Mouse (Mus musculus) forebrain, embryonic 14.5 days (tissue): ENCODE results near the gene Gnb1l. TPM values are rescaled to one million over a fixed set of nuclear protein-coding genes. Genes with fewer than 3 reads are reported as not detected.
"Not testable (repeated sequence)": the region's sequence is repeated elsewhere in the genome, so short reads cannot be mapped to it uniquely, and the experiment has no call there.

Experiments used
- ATAC-seq: fragments of 200-750 bp; cut with Nextera tagmentation; 2 replicates; pipeline ENCODE4 v1.8.0; 2017; ENCODE audit warnings: mild to moderate bottlenecking, moderate library complexity
- DNase-seq: peaks from one replicate; pipeline ENCODE4 v3.0.0-alpha.2; 2015; ENCODE audit warnings: low spot score
- H3K27ac ChIP-seq: fragments of 300-500 bp; sonication (generic); 2 replicates; pipeline ENCODE4 v1.5.1; 2014; ENCODE audit warnings: low read depth, mild to moderate bottlenecking, control low read depth, low read length, moderate library complexity
- H3K27me3 ChIP-seq: fragments of 300-500 bp; sonication (generic); replicated peaks from 2 replicates; pipeline ENCODE4 v1.6.1; 2014; ENCODE audit warnings: low read length, control low read depth, mixed read lengths; ENCODE audit not compliant: control insufficient read depth, insufficient read depth
- H3K36me3 ChIP-seq: fragments of 300-500 bp; sonication (generic); 2 replicates; pipeline ENCODE4 v1.6.1; 2014; ENCODE audit warnings: low read length, control low read depth; ENCODE audit not compliant: control insufficient read depth, insufficient read depth
- H3K4me1 ChIP-seq: fragments of 300-500 bp; sonication (generic); 2 replicates; pipeline ENCODE4 v1.6.1; 2014; ENCODE audit warnings: antibody characterized with exemption, low read length, control low read depth; ENCODE audit not compliant: control insufficient read depth, insufficient read depth
- H3K4me2 ChIP-seq: fragments of 300-500 bp; sonication (generic); 2 replicates; pipeline ENCODE4 v1.6.1; 2014; ENCODE audit warnings: mild to moderate bottlenecking, control low read depth, low read length
- H3K4me3 ChIP-seq: fragments of 300-500 bp; sonication (generic); 2 replicates; pipeline ENCODE4 v1.5.1; 2014; ENCODE audit warnings: low read depth, low read length, control low read depth
- H3K9ac ChIP-seq: fragments of 300-500 bp; sonication (generic); 2 replicates; pipeline ENCODE4 v1.6.1; 2014; ENCODE audit warnings: mild to moderate bottlenecking, low read length, control low read depth, moderate library complexity
- H3K9me3 ChIP-seq: fragments of 300-500 bp; sonication (generic); replicated peaks from 2 replicates; pipeline ENCODE4 v1.6.1; 2016; ENCODE audit warnings: low read length, control low read depth, mixed read lengths; ENCODE audit not compliant: control insufficient read depth
- WGBS: fragments of 180-500 bp; shearing (Covaris S2); extraction: QIAGEN DNeasy Blood & Tissue Kit; methylation state at CpG from one replicate; pipeline ENCODE4 v1.1.7; 2014; 5-methylcytosine and 5-hydroxymethylcytosine counted together
- polyA plus RNA-seq: library from polyadenylated mRNA; unstranded; fragments of >200 nt; fragmentation: Nextera tagmentation; extraction: Ambion mirVana; gene quantifications from 2 replicates; pipeline ENCODE4 v1.2.1, GENCODE M21; 2014

Gnb1l gene
- polyA plus RNA-seq, 1 experiment from 2014 or later, result 16.2 TPM

- no peak overlapping the region for H3K27ac ChIP-seq
- no peak overlapping the region for H3K4me3 ChIP-seq
- H3K4me2 ChIP-seq, result no peak overlapping the region
- no peak overlapping the region for H3K9ac ChIP-seq
- H3K4me1 ChIP-seq, result no peaks in the 10 kb centered on the region
- no peaks in the 10 kb centered on the region for H3K36me3 ChIP-seq
- H3K9me3 ChIP-seq, result no peaks in the 10 kb centered on the region
- no peaks in the 10 kb centered on the region for H3K27me3 ChIP-seq
- WGBS, result 92% methylated on average over 5 of the region's 5 CpGs
- DNase-seq (no peak), ATAC-seq (no peak)
Measured at GRCm38 (mm10) chr16:18511741-18512140, 13.2 kb downstream of the Gnb1l start.

GRCm38 (mm10) chr16:18513508-18513907, 15.0 kb downstream of the Gnb1l start:
- H3K4me3 ChIP-seq, result no peak overlapping the region
- H3K4me1 ChIP-seq, result no peaks in the 10 kb centered on the region
- DNase-seq (no peak), ATAC-seq (no peak)
- no peaks in the 10 kb centered on the region for H3K9me3 ChIP-seq
- no peaks in the 10 kb centered on the region for H3K27me3 ChIP-seq
- H3K36me3 ChIP-seq, result no peaks in the 10 kb centered on the region
- H3K27ac ChIP-seq, result no peak overlapping the region
- no peak overlapping the region for H3K4me2 ChIP-seq
- WGBS, result 84% methylated on average over 6 of the region's 6 CpGs
- H3K9ac ChIP-seq, result no peak overlapping the region

GRCm38 (mm10) chr16:18518091-18518490, 19.6 kb downstream of the Gnb1l start:
- Histone ChIP-seq H3K4me2 (no peak overlapping the region), H3K9me3 (no peaks in the 10 kb centered on the region), H3K4me3 (no peak overlapping the region), H3K27me3 (no peaks in the 10 kb centered on the region), H3K4me1 (no peaks in the 10 kb centered on the region), H3K9ac (no peak overlapping the region), H3K27ac (no peak overlapping the region), H3K36me3 (no peaks in the 10 kb centered on the region)
- no peak for ATAC-seq
- DNase-seq, result no peak

- ATAC-seq (no peak), DNase-seq (no peak)
- no peaks in the 10 kb centered on the region for H3K36me3 ChIP-seq
- H3K9me3 ChIP-seq, result no peaks in the 10 kb centered on the region
- no peak overlapping the region for H3K9ac ChIP-seq
- no peak overlapping the region for H3K4me2 ChIP-seq
- H3K4me1 ChIP-seq, result no peaks in the 10 kb centered on the region
- no peaks in the 10 kb centered on the region for H3K27me3 ChIP-seq
- no peak overlapping the region for H3K4me3 ChIP-seq
- WGBS, result 86% methylated on average over 8 of the region's 8 CpGs
- H3K27ac ChIP-seq, result no peak overlapping the region
Measured at GRCm38 (mm10) chr16:18523563-18524245, 25.2 kb downstream of the Gnb1l start.

- DNase-seq (no peak), ATAC-seq (no peak)
- H3K27me3 ChIP-seq, result no peaks in the 10 kb centered on the region
Measured at GRCm38 (mm10) chr16:18528656-18529055, 30.1 kb downstream of the Gnb1l start.

GRCm38 (mm10) chr16:18533061-18533460, 34.5 kb downstream of the Gnb1l start:
- H3K4me1 ChIP-seq, result not testable (repeated sequence)
- ATAC-seq, result peak; percentile 96
- 92% methylated on average over 7 of the region's 7 CpGs for WGBS

More at GRCm38 (mm10) chr16:18528656-18529055, 30.1 kb downstream of the Gnb1l start:
- no peaks in the 10 kb centered on the region for H3K9me3 ChIP-seq
- no peaks in the 10 kb centered on the region for H3K36me3 ChIP-seq
- H3K9ac ChIP-seq, result no peak overlapping the region
- 81% methylated on average over 5 of the region's 5 CpGs for WGBS
- H3K4me1 ChIP-seq, result no peaks in the 10 kb centered on the region
- H3K4me3 ChIP-seq, result no peak overlapping the region
- no peak overlapping the region for H3K27ac ChIP-seq
- no peak overlapping the region for H3K4me2 ChIP-seq

GRCm38 (mm10) chr16:18537407-18537990, 39.0 kb downstream of the Gnb1l start:
- WGBS, result 80% methylated on average over 3 of the region's 3 CpGs
- no peak overlapping the region for H3K4me2 ChIP-seq
- H3K27me3 ChIP-seq, result no peaks in the 10 kb centered on the region
- no peaks in the 10 kb centered on the region for H3K36me3 ChIP-seq
- no peak overlapping the region for H3K27ac ChIP-seq
- ATAC-seq (no peak), DNase-seq (no peak)
- no peak overlapping the region for H3K4me3 ChIP-seq
- no peaks in the 10 kb centered on the region for H3K4me1 ChIP-seq
- no peak overlapping the region for H3K9ac ChIP-seq
- no peaks in the 10 kb centered on the region for H3K9me3 ChIP-seq

More at GRCm38 (mm10) chr16:18533061-18533460, 34.5 kb downstream of the Gnb1l start:
- H3K9ac ChIP-seq, H3K36me3 ChIP-seq, H3K27ac ChIP-seq, DNase-seq, H3K4me2 ChIP-seq, H3K4me3 ChIP-seq, H3K9me3 ChIP-seq, H3K27me3 ChIP-seq: not testable (repeated sequence)

- H3K27me3 ChIP-seq, result no peaks in the 10 kb centered on the region
- WGBS, result 79% methylated on average over 6 of the region's 6 CpGs
- ATAC-seq, result no peak
Measured at GRCm38 (mm10) chr16:18539281-18539680, 40.8 kb downstream of the Gnb1l start.

GRCm38 (mm10) chr16:18543151-18543829, 44.8 kb downstream of the Gnb1l start:
- H3K36me3 ChIP-seq, result no peaks in the 10 kb centered on the region
- no peak overlapping the region for H3K4me2 ChIP-seq
- ATAC-seq (peak; percentile 78), DNase-seq (peak; percentile 63)
- H3K27me3 ChIP-seq, result no peaks in the 10 kb centered on the region
- H3K4me3 ChIP-seq, result no peak overlapping the region
- 47% methylated on average over 8 of the region's 8 CpGs for WGBS
- no peak overlapping the region for H3K9ac ChIP-seq
- no peaks in the 10 kb centered on the region for H3K9me3 ChIP-seq
- H3K27ac ChIP-seq, result 0 out of 2 replicates have a peak overlapping the region, but pooled peaks have one; percentile 9
- H3K4me1 ChIP-seq, result peaks cover 3% of the 10 kb centered on the region

More at GRCm38 (mm10) chr16:18539281-18539680, 40.8 kb downstream of the Gnb1l start:
- Histone ChIP-seq H3K9me3 (no peaks in the 10 kb centered on the region), H3K36me3 (no peaks in the 10 kb centered on the region), H3K4me2 (no peak overlapping the region), H3K4me3 (no peak overlapping the region), H3K27ac (no peak overlapping the region), H3K9ac (no peak overlapping the region), H3K4me1 (peaks cover 3% of the 10 kb centered on the region; the same call in 1 of the 2 replicates)
- no peak for DNase-seq
